Mouse (Mus musculus) bone marrow, adult 2 months (tissue): ENCODE results near the gene Pgap3. TPM values are rescaled to one million over a fixed set of nuclear protein-coding genes. Genes with fewer than 3 reads are reported as not detected.
A peak's percentile ranks its signal among the peaks of the same experiment; 100 is the strongest.

ENCODE experiments used
- H3K27ac ChIP-seq: fragments of 200-500 bp; 2 replicates; pipeline ENCODE4 v1.5.1; 2012; ENCODE audit warnings: low read depth, mild to moderate bottlenecking, control low read depth, inconsistent platforms, low read length; ENCODE audit not compliant: control insufficient read depth, poor library complexity, insufficient read depth
- H3K4me1 ChIP-seq: fragments of 200-500 bp; 2 replicates; pipeline ENCODE4 v1.6.1; 2011; ENCODE audit warnings: low read length; ENCODE audit not compliant: control insufficient read depth, insufficient read depth
- H3K4me3 ChIP-seq: fragments of 200-500 bp; replicated peaks from 2 replicates; pipeline ENCODE3; 2011; ENCODE audit warnings: mild to moderate bottlenecking, low read depth, low read length, control low read depth; ENCODE audit not compliant: control insufficient read depth
- CTCF ChIP-seq: fragments of 200-500 bp; IDR thresholded peaks from 2 replicates; pipeline ENCODE4 v1.5.1; 2011; ENCODE audit warnings: low read length, control low read depth; ENCODE audit not compliant: control insufficient read depth, insufficient read depth
- POLR2A ChIP-seq: fragments of 200-500 bp; IDR thresholded peaks from 2 replicates; pipeline ENCODE4 v1.6.1; 2011; ENCODE audit warnings: low read depth, mild to moderate bottlenecking, control low read depth, low read length, borderline replicate concordance; ENCODE audit not compliant: control insufficient read depth
- WGBS: fragments of 180-500 bp; shearing (Covaris S2); methylation state at CpG from one replicate; pipeline ENCODE4 v1.1.7; 2018; 5-methylcytosine and 5-hydroxymethylcytosine counted together
- polyA plus RNA-seq: library from polyadenylated mRNA; stranded (reverse); fragments of >200 nt; gene quantifications from 2 replicates; pipeline ENCODE4 v1.2.4, GENCODE M21; 2011; ENCODE audit warnings: low replicate concordance; ENCODE audit not compliant: missing spikeins, insufficient read depth, insufficient read length

Pgap3 gene
- polyA plus RNA-seq, 1 experiment = 2.7 TPM

- no peak overlapping the region for H3K27ac ChIP-seq
- no peak overlapping the region for H3K4me3 ChIP-seq
- no peaks in the 10 kb centered on the region for H3K4me1 ChIP-seq
- WGBS = 89% methylated on average over 2 of the region's 2 CpGs
- TF ChIP-seq CTCF (no peak), POLR2A (no peak)
These were observed 18.6 kb downstream of the Pgap3 start for GRCm38 (mm10) chr11:98381651-98382050.

DNA sequence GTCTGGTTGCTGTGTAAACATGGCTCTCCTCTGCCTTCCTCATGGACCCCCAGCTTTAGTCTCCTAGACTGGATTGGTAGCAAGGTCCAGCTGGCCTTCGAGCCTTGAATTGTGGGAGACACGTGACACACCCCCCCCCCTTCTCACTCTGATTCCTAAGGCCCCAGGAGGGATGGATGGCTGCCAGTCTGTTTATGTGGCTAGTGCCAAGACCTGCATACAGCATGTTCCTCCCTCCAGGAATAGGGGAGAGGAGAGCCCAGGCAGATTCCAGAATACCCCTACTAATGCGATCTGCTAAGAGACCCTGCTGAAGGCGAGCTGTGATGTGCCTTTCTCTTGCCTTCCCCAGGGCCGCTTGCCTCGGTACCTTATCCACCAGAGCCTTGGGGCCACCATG lies 20.2 kb downstream of the Pgap3 start:
- WGBS = 89% methylated on average over 6 of the region's 6 CpGs
- Histone ChIP-seq H3K27ac (no peak overlapping the region), H3K4me1 (no peaks in the 10 kb centered on the region), H3K4me3 (no peak overlapping the region)
- no peak for TF ChIP-seq CTCF
- TF ChIP-seq POLR2A = no peak

DNA sequence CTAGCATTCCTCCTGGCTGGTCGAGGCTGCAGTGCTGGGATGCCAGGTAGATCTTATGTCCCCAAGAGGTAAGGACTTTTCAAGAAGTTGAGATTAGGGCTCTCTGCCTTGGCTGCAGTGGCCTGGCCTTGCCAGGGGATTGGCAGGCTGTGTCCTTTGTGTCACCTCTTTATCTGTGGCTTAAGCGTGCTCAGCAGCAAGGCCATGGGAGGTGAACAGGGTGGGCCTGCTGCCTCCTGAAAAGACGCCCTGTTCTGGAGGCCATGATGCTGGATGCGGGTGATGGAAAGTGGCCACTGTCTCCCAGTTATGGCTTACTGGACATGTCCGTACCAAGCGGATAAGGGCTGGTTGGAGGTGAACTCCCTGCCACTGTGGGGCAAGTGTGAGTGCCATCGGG lies 20.9 kb downstream of the Pgap3 start:
- no peak for TF ChIP-seq CTCF
- TF ChIP-seq POLR2A = no peak
- H3K27ac ChIP-seq = no peak overlapping the region
- H3K4me1 ChIP-seq = no peaks in the 10 kb centered on the region
- 87% methylated on average over 7 of the region's 7 CpGs for WGBS
- H3K4me3 ChIP-seq = no peak overlapping the region

GRCm38 (mm10) chr11:98377787-98378186 lies 22.5 kb downstream of the Pgap3 start:
- H3K27ac ChIP-seq = no peak overlapping the region
- TF ChIP-seq POLR2A (no peak), CTCF (no peak)
- no peak overlapping the region for H3K4me3 ChIP-seq
- 84% methylated on average over 11 of the region's 11 CpGs for WGBS
- H3K4me1 ChIP-seq = no peaks in the 10 kb centered on the region

GRCm38 (mm10) chr11:98376756-98377155 lies 23.5 kb downstream of the Pgap3 start:
- TF ChIP-seq POLR2A = no peak
- TF ChIP-seq CTCF = no peak
- WGBS = 78% methylated on average over 5 of the region's 5 CpGs

DNA sequence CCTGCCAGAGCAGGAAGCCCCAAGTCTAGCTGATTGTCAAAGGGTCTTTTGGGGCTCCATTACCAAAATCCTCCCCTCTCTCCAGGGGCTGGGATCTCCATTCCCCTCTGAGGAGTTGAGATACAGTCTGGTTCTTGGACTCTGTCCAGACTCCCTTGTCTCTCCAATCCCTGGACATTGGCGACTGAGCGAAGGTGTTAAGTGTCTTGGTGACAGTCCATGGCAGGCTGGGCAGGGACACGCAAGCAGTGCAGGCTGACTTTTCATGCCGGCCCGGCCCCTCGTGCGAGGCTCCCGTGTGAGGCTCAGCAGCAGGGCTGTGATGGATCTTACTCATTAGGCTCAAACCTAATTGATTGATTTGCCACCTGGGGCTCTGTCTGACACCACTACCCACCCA lies 26.0 kb downstream of the Pgap3 start:
- no peaks in the 10 kb centered on the region for H3K4me1 ChIP-seq
- TF ChIP-seq CTCF = no peak
- no peak for TF ChIP-seq POLR2A
- 90% methylated on average over 8 of the region's 8 CpGs for WGBS
- H3K4me3 ChIP-seq = no peak overlapping the region
- H3K27ac ChIP-seq = no peak overlapping the region

More at GRCm38 (mm10) chr11:98376756-98377155, 23.5 kb downstream of the Pgap3 start:
- Histone ChIP-seq H3K27ac (no peak overlapping the region), H3K4me3 (no peak overlapping the region), H3K4me1 (no peaks in the 10 kb centered on the region)

DNA sequence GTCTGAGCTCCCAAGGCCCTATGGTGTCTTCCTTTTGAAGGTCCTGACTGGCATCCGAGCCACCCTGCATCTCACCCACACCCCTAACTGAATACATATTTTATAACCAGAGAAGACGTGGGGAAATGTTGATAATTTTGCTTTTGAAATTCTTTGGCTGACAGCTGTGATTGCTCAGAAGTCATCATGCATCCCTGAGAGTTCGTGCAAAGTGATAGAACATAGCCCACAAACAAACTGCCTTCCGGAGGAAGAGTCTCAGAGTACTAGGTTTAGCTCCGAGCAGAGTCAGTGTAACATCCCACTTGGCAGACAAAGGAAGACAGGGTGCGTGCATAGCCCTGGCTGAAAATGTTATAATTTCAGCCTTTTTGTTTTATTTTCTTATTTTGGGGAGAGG lies 27.0 kb downstream of the Pgap3 start:
- WGBS = 90% methylated on average over 6 of the region's 6 CpGs

GRCm38 (mm10) chr11:98372406-98372805 lies 27.9 kb downstream of the Pgap3 start:
- TF ChIP-seq CTCF = peak; percentile 82
- no peak for TF ChIP-seq POLR2A
- Histone ChIP-seq H3K4me1 (peaks cover 2% of the 10 kb centered on the region; the same call in 1 of the 2 replicates), H3K27ac (no peak overlapping the region), H3K4me3 (no peak overlapping the region)
- 16% methylated on average over 2 of the region's 2 CpGs for WGBS

More for the DNA sequence above, 27.0 kb downstream of the Pgap3 start:
- H3K4me3 ChIP-seq = no peak overlapping the region
- no peaks in the 10 kb centered on the region for H3K4me1 ChIP-seq
- H3K27ac ChIP-seq = no peak overlapping the region
- TF ChIP-seq CTCF (no peak), POLR2A (no peak)

- WGBS = 75% methylated on average over 10 of the region's 10 CpGs
- TF ChIP-seq CTCF (no peak), POLR2A (no peak)
These were observed 28.6 kb downstream of the Pgap3 start for GRCm38 (mm10) chr11:98371556-98372240.

More at GRCm38 (mm10) chr11:98371556-98372240, 28.6 kb downstream of the Pgap3 start:
- Histone ChIP-seq H3K4me1 (peaks cover 4% of the 10 kb centered on the region; the same call in 1 of the 2 replicates), H3K27ac (no peak overlapping the region), H3K4me3 (no peak overlapping the region)
